Mouse (Mus musculus) brain, embryonic 14.5 days (tissue): ENCODE results near the gene Mrpl35.

Source experiments
- CTCF ChIP-seq: fragments of 200-500 bp; IDR thresholded peaks from 2 replicates; pipeline ENCODE4 v1.5.1; 2012; ENCODE audit warnings: inconsistent platforms, mild to moderate bottlenecking, moderate library complexity, borderline replicate concordance; ENCODE audit not compliant: insufficient read depth, insufficient read length; ENCODE audit errors: extremely low read depth
- POLR2A ChIP-seq: fragments of 200-500 bp; IDR thresholded peaks from 2 replicates; pipeline ENCODE4 v1.6.1; 2012; ENCODE audit warnings: mild to moderate bottlenecking, inconsistent platforms, borderline replicate concordance; ENCODE audit not compliant: poor library complexity, insufficient read depth, insufficient read length, severe bottlenecking; ENCODE audit errors: extremely low read depth

- no peak for TF ChIP-seq POLR2A
- no peak for TF ChIP-seq CTCF
Measured at GRCm38 (mm10) chr6:71819764-71820292, 6.9 kb downstream of the Mrpl35 start.
